Mouse (Mus musculus) MEL (cell line): ENCODE data around the gene Necap2. TPM values are rescaled to one million over a fixed set of nuclear protein-coding genes. Genes with fewer than 3 reads are reported as not detected.

Experiments
- DNase-seq: peaks from one replicate; pipeline ENCODE4 v3.0.0; 2011; ENCODE audit warnings: low read depth, low spot score
- H3K27ac ChIP-seq: 2 replicates; pipeline ENCODE4 v1.5.1; 2012; ENCODE audit warnings: low read depth, mild to moderate bottlenecking, control low read depth, low read length, moderate library complexity; ENCODE audit not compliant: control insufficient read depth
- H3K27me3 ChIP-seq, 2 experiments: fragments of 150-350 bp in 1 of 2; sonication (generic) in 1 of 2; 2 replicates each; pipeline ENCODE4 v1.6.1; 2012; ENCODE audit warnings: low read length in 2 of 2, mild to moderate bottlenecking in 2 of 2, improper control_type of control experiment in 1 of 2, moderate library complexity in 1 of 2; ENCODE audit not compliant: insufficient read depth in 2 of 2, control insufficient read depth in 1 of 2
- H3K36me3 ChIP-seq, 2 experiments: 2 replicates each; pipeline ENCODE4 v1.6.1; 2012 to 2014; ENCODE audit warnings: low read length in 2 of 2, improper control_type of control experiment in 1 of 2, inconsistent platforms in 1 of 2, mild to moderate bottlenecking in 1 of 2; ENCODE audit not compliant: insufficient read depth in 2 of 2, control insufficient read depth in 1 of 2
- H3K4me1 ChIP-seq, 2 experiments: fragments of 150-350 bp in 1 of 2; sonication (generic) in 1 of 2; 2 replicates each; pipeline ENCODE4 v1.6.1; 2012; ENCODE audit warnings: low read length in 2 of 2, improper control_type of control experiment in 1 of 2, mild to moderate bottlenecking in 1 of 2; ENCODE audit not compliant: insufficient read depth in 2 of 2, control insufficient read depth in 1 of 2
- H3K4me3 ChIP-seq, 2 experiments: fragments of 150-350 bp in 1 of 2; sonication (generic) in 1 of 2; 2 replicates each; pipeline ENCODE4 v1.5.1; 2012; ENCODE audit warnings: low read depth in 2 of 2, low read length in 2 of 2, mild to moderate bottlenecking in 2 of 2, moderate library complexity in 2 of 2, control low read depth in 1 of 2, improper control_type of control experiment in 1 of 2; ENCODE audit not compliant: control insufficient read depth in 1 of 2, insufficient read depth in 1 of 2
- H3K79me2 ChIP-seq: 2 replicates; pipeline ENCODE4 v1.6.1; 2012; ENCODE audit warnings: mild to moderate bottlenecking, low read length, moderate library complexity; ENCODE audit not compliant: control insufficient read depth, poor library complexity, insufficient read depth
- H3K9ac ChIP-seq: 2 replicates; pipeline ENCODE4 v1.6.1; 2012; ENCODE audit warnings: low read depth, mild to moderate bottlenecking, control low read depth, low read length, moderate library complexity; ENCODE audit not compliant: control insufficient read depth, poor library complexity, severe bottlenecking
- H3K9me3 ChIP-seq: fragments of 150-350 bp; sonication (generic); replicated peaks from 2 replicates; pipeline ENCODE4 v1.6.1; 2012; ENCODE audit warnings: mild to moderate bottlenecking, low read length, improper control_type of control experiment, moderate library complexity; ENCODE audit not compliant: insufficient read depth
- CHD1 ChIP-seq: IDR thresholded peaks from 2 replicates; pipeline ENCODE4 v1.6.1; 2012; ENCODE audit warnings: low read depth, mild to moderate bottlenecking, inconsistent platforms, low read length, improper control_type of control experiment
- CHD2 ChIP-seq: IDR thresholded peaks from 2 replicates; pipeline ENCODE4 v1.6.1; 2011; ENCODE audit warnings: low read length, improper control_type of control experiment
- CTCF ChIP-seq, 3 experiments: IDR thresholded peaks in 2 of 3; conservative IDR thresholded peaks in 1 of 3; 2 replicates each; pipeline ENCODE4 v1.5.1; 2011 to 2012; ENCODE audit warnings: low read length in 3 of 3, low read depth in 2 of 3, mild to moderate bottlenecking in 2 of 3, improper control_type of control experiment in 1 of 3, inconsistent platforms in 1 of 3, mixed read lengths in 1 of 3, moderate library complexity in 1 of 3; ENCODE audit not compliant: control insufficient read depth in 1 of 3, insufficient read depth in 1 of 3, poor library complexity in 1 of 3, severe bottlenecking in 1 of 3
- E2F4 ChIP-seq: IDR thresholded peaks from 2 replicates; pipeline ENCODE4 v1.6.1; 2011; ENCODE audit warnings: low read depth, low read length, improper control_type of control experiment, borderline replicate concordance
- ELF1 ChIP-seq: IDR thresholded peaks from 2 replicates; pipeline ENCODE4 v1.6.1; 2014; ENCODE audit warnings: low read depth, mild to moderate bottlenecking, inconsistent platforms, low read length, improper control_type of control experiment, moderate library complexity
- EP300 ChIP-seq, 2 experiments: IDR thresholded peaks; 2 replicates each; pipeline ENCODE4 v1.6.1; 2011; ENCODE audit warnings: improper control_type of control experiment in 2 of 2, low read length in 2 of 2, low read depth in 1 of 2, mild to moderate bottlenecking in 1 of 2
- ETS1 ChIP-seq: IDR thresholded peaks from 2 replicates; pipeline ENCODE4 v1.6.1; 2012; ENCODE audit warnings: low read depth, mild to moderate bottlenecking, inconsistent platforms, low read length, improper control_type of control experiment, moderate library complexity
- GABPA ChIP-seq: IDR thresholded peaks from 2 replicates; pipeline ENCODE4 v1.6.1; 2012; ENCODE audit warnings: low read depth, mild to moderate bottlenecking, inconsistent platforms, low read length, improper control_type of control experiment, moderate library complexity
- HCFC1 ChIP-seq: IDR thresholded peaks from 2 replicates; pipeline ENCODE4 v1.6.1; 2012; ENCODE audit warnings: low read depth, mild to moderate bottlenecking, inconsistent platforms, low read length, improper control_type of control experiment, moderate library complexity
- JUND ChIP-seq: IDR thresholded peaks from 2 replicates; pipeline ENCODE4 v1.6.1; 2011; ENCODE audit warnings: low read depth, mild to moderate bottlenecking, improper control_type of control experiment, low read length
- MAX ChIP-seq: IDR thresholded peaks from 2 replicates; pipeline ENCODE4 v1.6.1; 2011; ENCODE audit warnings: low read length, improper control_type of control experiment
- MAZ ChIP-seq: IDR thresholded peaks from 2 replicates; pipeline ENCODE4 v1.6.1; 2012; ENCODE audit warnings: low read depth, mild to moderate bottlenecking, inconsistent platforms, low read length, improper control_type of control experiment
- MYB ChIP-seq: IDR thresholded peaks from 2 replicates; pipeline ENCODE4 v1.6.1; 2011; ENCODE audit warnings: mild to moderate bottlenecking, low read depth, low read length, improper control_type of control experiment
- MYC ChIP-seq: IDR thresholded peaks from 2 replicates; pipeline ENCODE4 v1.6.1; 2011; ENCODE audit warnings: low read depth, mild to moderate bottlenecking, low read length, improper control_type of control experiment, moderate library complexity
- NRF1 ChIP-seq: IDR thresholded peaks from 2 replicates; pipeline ENCODE4 v1.6.1; 2014; ENCODE audit warnings: low read depth, mild to moderate bottlenecking, inconsistent platforms, low read length, improper control_type of control experiment, moderate library complexity; ENCODE audit not compliant: poor library complexity, insufficient read depth, severe bottlenecking
- POLR2A ChIP-seq, 2 experiments: IDR thresholded peaks; 2 replicates each; pipeline ENCODE4 v1.6.1; 2011 to 2012; ENCODE audit warnings: low read length in 2 of 2, mild to moderate bottlenecking in 2 of 2, control low read depth in 1 of 2, improper control_type of control experiment in 1 of 2, low read depth in 1 of 2, moderate library complexity in 1 of 2; ENCODE audit not compliant: control insufficient read depth in 1 of 2, insufficient read depth in 1 of 2, poor library complexity in 1 of 2
- POLR2AphosphoS2 ChIP-seq: IDR thresholded peaks from 2 replicates; pipeline ENCODE4 v1.6.1; 2011; ENCODE audit warnings: low read length, improper control_type of control experiment
- RAD21 ChIP-seq: IDR thresholded peaks from 2 replicates; pipeline ENCODE4 v1.6.1; 2011; ENCODE audit warnings: mild to moderate bottlenecking, low read depth, low read length, improper control_type of control experiment
- SMC3 ChIP-seq: IDR thresholded peaks from 2 replicates; pipeline ENCODE4 v1.6.1; 2011; ENCODE audit warnings: low read depth, low read length, improper control_type of control experiment
- TBP ChIP-seq: IDR thresholded peaks from 2 replicates; pipeline ENCODE4 v1.8.0; 2011; ENCODE audit warnings: low read depth, low read length, improper control_type of control experiment
- TCF12 ChIP-seq: IDR thresholded peaks from 2 replicates; pipeline ENCODE4 v1.6.1; 2014; ENCODE audit warnings: low read depth, mild to moderate bottlenecking, inconsistent platforms, low read length, improper control_type of control experiment, moderate library complexity
- UBTF ChIP-seq: IDR thresholded peaks from 2 replicates; pipeline ENCODE4 v1.6.1; 2012; ENCODE audit warnings: low read depth, mild to moderate bottlenecking, inconsistent platforms, low read length, improper control_type of control experiment, moderate library complexity, borderline replicate concordance; ENCODE audit not compliant: insufficient read depth
- USF1 ChIP-seq: IDR thresholded peaks from 2 replicates; pipeline ENCODE4 v1.6.1; 2014; ENCODE audit warnings: low read depth, mild to moderate bottlenecking, inconsistent platforms, low read length, improper control_type of control experiment, moderate library complexity
- ZC3H11A ChIP-seq: IDR thresholded peaks from 2 replicates; pipeline ENCODE4 v1.6.1; 2012; ENCODE audit warnings: low read depth, mild to moderate bottlenecking, inconsistent platforms, low read length, improper control_type of control experiment
- ZKSCAN1 ChIP-seq: IDR thresholded peaks from 2 replicates; pipeline ENCODE4 v1.6.1; 2012; ENCODE audit warnings: low read depth, mild to moderate bottlenecking, inconsistent platforms, low read length, improper control_type of control experiment, moderate library complexity
- polyA plus RNA-seq, 2 experiments: library from polyadenylated mRNA; stranded (reverse) in 1 of 2; unstranded in 1 of 2; fragments of >175 nt in 1 of 2; fragments of >200 nt in 1 of 2; gene quantifications; 2 replicates each; pipeline versions ENCODE4 v1.2.1 to v1.2.4; 2012; ENCODE audit warnings: low replicate concordance in 2 of 2, low read depth in 1 of 2; ENCODE audit not compliant: insufficient read length in 2 of 2, insufficient read depth in 1 of 2, missing spikeins in 1 of 2
- total RNA-seq: library from RNA; depleted of rRNA; stranded (reverse); fragments of 300-350 nt; gene quantifications from 2 replicates; pipeline ENCODE4 v1.2.3, GENCODE M21; 2012

The Necap2 gene
- total and polyA plus RNA-seq, 3 experiments: 57.4 to 75.6 TPM; not detected in 1

GRCm38 (mm10) chr4:141031733-141032132 lies 46.4 kb downstream of the Necap2 start:
- no peaks in the 10 kb centered on the region for H3K79me2 ChIP-seq
- no peak overlapping the region for H3K27ac ChIP-seq
- no peaks in the 10 kb centered on the region for H3K36me3 ChIP-seq
- no peaks in the 10 kb centered on the region for H3K27me3 ChIP-seq
- no peaks in the 10 kb centered on the region for H3K9me3 ChIP-seq
- TF ChIP-seq MAZ (0 out of 2 replicates have a peak, but pooled peaks have one; percentile 49), CHD2 (no peak), CHD1 (no peak), UBTF (no peak), SMC3 (peak; percentile 85), USF1 (no peak), ETS1 (no peak), ZKSCAN1 (no peak), JUND (no peak), MAX (no peak), EP300 (IDR thresholded peaks at IDR 0.05; ENCODE audit: low read depth in 1 of 2, low read length in 2 of 2) (no peak), E2F4 (no peak), GABPA (no peak), MYC (no peak), ELF1 (no peak), MYB (no peak), NRF1 (no peak), TCF12 (no peak), ZC3H11A (peak; percentile 66), RAD21 (peak; percentile 85), POLR2A (IDR thresholded peaks at IDR 0.05; ENCODE audit: control insufficient read depth in 1 of 2, insufficient read depth in 1 of 2, low read depth in 1 of 2, low read length in 2 of 2, poor library complexity in 1 of 2) (no peak), POLR2AphosphoS2 (no peak), CTCF (IDR thresholded peaks at IDR 0.05 in 2 of 3, conservative IDR thresholded peaks at IDR 0.05 in 1 of 3; ENCODE audit: control insufficient read depth in 1 of 3, insufficient read depth in 1 of 3, low read depth in 2 of 3, low read length in 3 of 3, poor library complexity in 1 of 3, severe bottlenecking in 1 of 3) (peak; percentile 86 to 95 (median 88)), TBP (no peak), HCFC1 (no peak)
- TF ChIP-seq, all 39 proteins: peak for 5
- no peak overlapping the region for H3K4me3 ChIP-seq
- H3K9ac ChIP-seq: no peak overlapping the region
- peak; percentile 75 for DNase-seq
- no peaks in the 10 kb centered on the region for H3K4me1 ChIP-seq
